8 mouse cellular contexts compared by ENCODE assay signal in the genomic region with DNA sequence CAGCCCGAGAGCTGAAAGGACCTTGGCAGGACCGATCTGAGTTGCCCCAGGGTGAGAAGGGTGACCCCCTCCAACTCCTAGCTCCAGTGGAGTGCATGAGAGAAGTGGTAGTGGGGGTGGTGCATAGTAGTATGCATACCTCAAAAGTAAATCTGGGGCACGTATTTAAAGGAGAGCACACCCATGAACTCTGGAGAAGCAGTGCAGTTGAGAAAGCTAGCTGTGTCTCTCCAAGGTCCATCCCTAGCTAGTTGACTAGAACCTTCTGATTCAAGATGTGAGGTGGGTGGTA. TPM values are rescaled to one million over a fixed set of nuclear protein-coding genes. Genes with fewer than 3 reads are reported as not detected.
DNase-seq lines count a peak whose midpoint lies in the region; ATAC-seq and TF ChIP-seq lines count a peak whose summit lies in the region.

No protein-coding gene starts in this region.

- H3K9ac ChIP-seq in heart, embryonic 14.5 days (ENCODE audit: low read length) = peak overlapping the region; percentile 82
- no peak overlapping the region for H3K9ac ChIP-seq in ES-Bruce4 (ENCODE audit: low read depth, poor library complexity, severe bottlenecking)
- H3K9ac ChIP-seq in forebrain, postnatal 0 days = peak overlapping the region; percentile 62

- no peaks in the 10 kb centered on the region for H3K36me3 ChIP-seq in heart, embryonic 14.5 days (ENCODE audit: control insufficient read depth, insufficient read depth, low read length)
- H3K36me3 ChIP-seq in ES-Bruce4 (ENCODE audit: control insufficient read depth, insufficient read depth, low read length, poor library complexity, severe bottlenecking) = no peaks in the 10 kb centered on the region
- no peaks in the 10 kb centered on the region for H3K36me3 ChIP-seq in forebrain, postnatal 0 days (ENCODE audit: insufficient read depth)
- H3K36me3 ChIP-seq in macrophage (ENCODE audit: inconsistent target) = no peaks in the 10 kb centered on the region

- TF ChIP-seq POLR2A in ES-Bruce4 (IDR thresholded peaks at IDR 0.05; ENCODE audit: insufficient read depth, low read length) = no peak

- 3% methylated on average over 3 of the region's 3 CpGs for WGBS in heart, embryonic 14.5 days
- 2% methylated on average over 3 of the region's 3 CpGs for WGBS in forebrain, postnatal 0 days
- WGBS in macrophage (ENCODE audit: missing documents) = 2% methylated on average over 3 of the region's 3 CpGs

- peak overlapping the region; percentile 97 for H3K4me2 ChIP-seq in heart, embryonic 14.5 days (ENCODE audit: low read length)
- peak overlapping the region; percentile 94 for H3K4me2 ChIP-seq in forebrain, postnatal 0 days (ENCODE audit: low read depth)

- TF ChIP-seq EP300 in ES-Bruce4 (IDR thresholded peaks at IDR 0.05; ENCODE audit: insufficient read depth, low read depth, low read length) = no peak

- peak overlapping the region; percentile 58 to 68 for H3K4me3 ChIP-seq in heart, embryonic 14.5 days (ENCODE audit: control insufficient read depth in 1 of 2, insufficient read depth in 1 of 2, low read depth in 1 of 2, low read length in 2 of 2)
- peak overlapping the region; percentile 60 for H3K4me3 ChIP-seq in ES-Bruce4 (ENCODE audit: low read depth, low read length)
- H3K4me3 ChIP-seq in forebrain, postnatal 0 days (ENCODE audit: low read depth, low read length) = peak overlapping the region; percentile 56
- peak overlapping the region; percentile 97 for H3K4me3 ChIP-seq in macrophage (ENCODE audit: inconsistent target)

- peak overlapping the region; percentile 37 to 73 for H3K27ac ChIP-seq in heart, embryonic 14.5 days (replicated peaks in 1 of 2; ENCODE audit: control insufficient read depth in 1 of 2, insufficient read depth in 1 of 2, low read depth in 2 of 2, low read length in 2 of 2)
- H3K27ac ChIP-seq in ES-Bruce4 (ENCODE audit: insufficient read depth, low read length) = no peak overlapping the region
- H3K27ac ChIP-seq in forebrain, postnatal 0 days (ENCODE audit: low read depth, low read length) = no peak overlapping the region
- H3K27ac ChIP-seq in macrophage = peak overlapping the region; percentile 89

- intact Hi-C loops in left cerebral cortex, postnatal 14 days (cut with DNase I) = no loop called here

- peaks cover 50% of the 10 kb centered on the region for H3K79me2 ChIP-seq in macrophage (ENCODE audit: inconsistent target)

- H3K27me3 ChIP-seq in heart, embryonic 14.5 days (ENCODE audit: control insufficient read depth, insufficient read depth, low read length) = no peaks in the 10 kb centered on the region
- H3K27me3 ChIP-seq in ES-Bruce4 (ENCODE audit: control insufficient read depth, insufficient read depth, low read length, poor library complexity, severe bottlenecking) = no peaks in the 10 kb centered on the region
- no peaks in the 10 kb centered on the region for H3K27me3 ChIP-seq in forebrain, postnatal 0 days (ENCODE audit: insufficient read depth, low read length)

- H3K4me1 ChIP-seq in heart, embryonic 14.5 days (ENCODE audit: control insufficient read depth in 2 of 2, insufficient read depth in 2 of 2, low read length in 2 of 2) = peaks cover 25 to 52% of the 10 kb centered on the region in 2 experiments
- peaks cover 7% of the 10 kb centered on the region for H3K4me1 ChIP-seq in ES-Bruce4 (ENCODE audit: control insufficient read depth, insufficient read depth, low read length)
- H3K4me1 ChIP-seq in forebrain, postnatal 0 days (ENCODE audit: insufficient read depth) = peaks cover 5% of the 10 kb centered on the region; the same call in 1 of the 2 replicates

- H3K9me3 ChIP-seq in heart, embryonic 14.5 days (ENCODE audit: control insufficient read depth, low read length) = no peaks in the 10 kb centered on the region
- H3K9me3 ChIP-seq in ES-Bruce4 (replicated peaks; ENCODE audit: control insufficient read depth, insufficient read depth, low read length, poor library complexity, severe bottlenecking) = no peaks in the 10 kb centered on the region
- no peaks in the 10 kb centered on the region for H3K9me3 ChIP-seq in forebrain, postnatal 0 days (ENCODE audit: low read length)

- no peak for ATAC-seq in heart, embryonic 14.5 days (ENCODE audit: insufficient number of reproducible peaks, insufficient read depth, low FRiP score, low read depth)
- peak; percentile 40; the same call in 1 of the 2 replicates for ATAC-seq in forebrain, postnatal 0 days

- TF ChIP-seq CTCF in ES-Bruce4 (IDR thresholded peaks at IDR 0.05; ENCODE audit: low read depth, low read length) = no peak
- no peak for TF ChIP-seq CTCF in forebrain, postnatal 0 days (IDR thresholded peaks at IDR 0.05; ENCODE audit: low read depth)

- no peak for DNase-seq in heart, adult 11 months
- DNase-seq in forebrain, postnatal 0 days = no peak
- DNase-seq in left cerebral cortex, adult 8-10 months (ENCODE audit: low spot score in 2 of 2) = no peak
- no peak for DNase-seq in left cerebral cortex, postnatal 14 days (ENCODE audit: low spot score in 2 of 2)
- no peak for DNase-seq in frontal cortex, postnatal 25 days (ENCODE audit: low spot score in 2 of 2)

RNA-seq across cellular contexts. Expression of gene Rab3il1, which starts 17.0 kb away (rescaled TPM):
- 27.6 and 27.7 TPM in 2 replicates for polyA plus RNA-seq in heart, embryonic 14.5 days (2014; fragmentation: Nextera tagmentation; extraction: Ambion mirVana)
- 3.2 and 4.1 TPM in 2 replicates for polyA plus RNA-seq in ES-Bruce4 (2011; ENCODE audit: insufficient read depth, insufficient read length, low read depth, missing spikeins)
- 14.4 and 19.9 TPM in 2 replicates for total RNA-seq in forebrain, postnatal 0 days (2014; rRNA removed)
- 20.0 and 20.6 TPM in 2 replicates for polyA plus RNA-seq in forebrain, postnatal 0 days (2015; fragmentation: Nextera tagmentation; extraction: Ambion mirVana)
- 100 to 1,000 TPM in 11 of 26 experiments, 10 to 100 TPM in 14, 1 to 10 TPM in 1; 8.2 to 225 (median 73.2) TPM for total RNA-seq in macrophage (2018; cell fraction: chromatin; rRNA removed)
- 100 to 1,000 TPM in 17 of 26 experiments, 10 to 100 TPM in 9; 35.4 to 153 (median 124) TPM for total RNA-seq in macrophage (2018; cell fraction: cytosol; rRNA removed)
- 100 to 1,000 TPM in 10 of 26 experiments, 10 to 100 TPM in 16; 23.9 to 194 (median 77.8) TPM for total RNA-seq in macrophage (2018; cell fraction: nucleus; rRNA removed)
- 97.7 to 161 TPM (median 125 TPM) in 3 replicates for polyA plus RNA-seq in macrophage (2018)
- 10 to 100 TPM in 2 of 4 experiments, 1 to 10 TPM in 2; 9.2 to 12.7 (median 11.1) TPM for total RNA-seq in left cerebral cortex, adult 8-10 months (2022)
- 10 to 100 TPM in 1 of 2 experiments, 1 to 10 TPM in 1; 8.9 to 10.4 TPM for total RNA-seq in left cerebral cortex, postnatal 14 days (2021)

RNA-seq across cellular contexts. Expression of gene Best1, which starts 17.0 kb away (rescaled TPM):
- 0.24 and 0.40 TPM in 2 replicates for polyA plus RNA-seq in heart, embryonic 14.5 days (2014; fragmentation: Nextera tagmentation; extraction: Ambion mirVana)
- polyA plus RNA-seq in ES-Bruce4 (2011; ENCODE audit: insufficient read depth, insufficient read length, low read depth, missing spikeins) = 1.4 and 3.1 TPM in 2 replicates
- total RNA-seq in forebrain, postnatal 0 days (2014; rRNA removed) = 0.92 and 1.6 TPM in 2 replicates
- polyA plus RNA-seq in forebrain, postnatal 0 days (2015; fragmentation: Nextera tagmentation; extraction: Ambion mirVana) = 1.6 and 3.6 TPM in 2 replicates
- 1 to 10 TPM in 8 of 26 experiments, under 1 TPM in 17, not detected in 1; 0.25 to 4.7 (median 0.74) TPM for total RNA-seq in macrophage (2018; cell fraction: chromatin; rRNA removed)
- total RNA-seq in macrophage (2018; cell fraction: cytosol; rRNA removed) = 1 to 10 TPM in 9 of 26 experiments, under 1 TPM in 17; 0.35 to 1.7 (median 0.84) TPM
- total RNA-seq in macrophage (2018; cell fraction: nucleus; rRNA removed) = 1 to 10 TPM in 13 of 26 experiments, under 1 TPM in 12, not detected in 1; 0.34 to 3.0 (median 1.1) TPM
- polyA plus RNA-seq in macrophage (2018) = 0.11 to 1.8 TPM (median 0.22 TPM) in 3 replicates
- 1 to 10 TPM; 1.1 to 2.3 (median 1.2) TPM for total RNA-seq in left cerebral cortex, adult 8-10 months (2022)
- 1 to 10 TPM; 1.1 to 2.1 TPM for total RNA-seq in left cerebral cortex, postnatal 14 days (2021)

RNA-seq across cellular contexts. Expression of gene Fads3, which starts 22.9 kb away (rescaled TPM):
- 25.3 and 32.5 TPM in 2 replicates for polyA plus RNA-seq in heart, embryonic 14.5 days (2014; fragmentation: Nextera tagmentation; extraction: Ambion mirVana)
- polyA plus RNA-seq in ES-Bruce4 (2011; ENCODE audit: insufficient read depth, insufficient read length, low read depth, missing spikeins) = 0.81 and 3.1 TPM in 2 replicates
- 45.5 and 45.6 TPM in 2 replicates for total RNA-seq in forebrain, postnatal 0 days (2014; rRNA removed)
- 25.0 and 29.4 TPM in 2 replicates for polyA plus RNA-seq in forebrain, postnatal 0 days (2015; fragmentation: Nextera tagmentation; extraction: Ambion mirVana)
- 10 to 100 TPM in 16 of 26 experiments, 1 to 10 TPM in 9, under 1 TPM in 1; 0.68 to 64.4 (median 14.8) TPM for total RNA-seq in macrophage (2018; cell fraction: chromatin; rRNA removed)
- 1 to 10 TPM; 1.2 to 4.0 (median 2.3) TPM for total RNA-seq in macrophage (2018; cell fraction: cytosol; rRNA removed)
- 10 to 100 TPM in 10 of 26 experiments, 1 to 10 TPM in 15, under 1 TPM in 1; 0.92 to 26.0 (median 8.6) TPM for total RNA-seq in macrophage (2018; cell fraction: nucleus; rRNA removed)
- 2.4 to 3.4 TPM (median 2.4 TPM) in 3 replicates for polyA plus RNA-seq in macrophage (2018)
- total RNA-seq in left cerebral cortex, adult 8-10 months (2022) = 10 to 100 TPM; 25.9 to 28.5 (median 27.1) TPM
- 10 to 100 TPM; 35.0 to 36.6 TPM for total RNA-seq in left cerebral cortex, postnatal 14 days (2021)

RNA-seq across cellular contexts. Expression of gene Fth1, which starts 38.1 kb away (rescaled TPM):
- 1,816 and 1,859 TPM in 2 replicates for polyA plus RNA-seq in heart, embryonic 14.5 days (2014; fragmentation: Nextera tagmentation; extraction: Ambion mirVana)
- polyA plus RNA-seq in ES-Bruce4 (2011; ENCODE audit: insufficient read depth, insufficient read length, low read depth, missing spikeins) (606 and 634 TPM in 2 replicates), macrophage (2018) (25,011 to 42,260 TPM (median 38,400 TPM) in 3 replicates)
- 228 and 300 TPM in 2 replicates for total RNA-seq in forebrain, postnatal 0 days (2014; rRNA removed)
- 2,942 and 2,984 TPM in 2 replicates for polyA plus RNA-seq in forebrain, postnatal 0 days (2015; fragmentation: Nextera tagmentation; extraction: Ambion mirVana)
- 1,000 to 10,000 TPM in 25 of 26 experiments, 100 to 1,000 TPM in 1; 839 to 4,643 (median 2,612) TPM for total RNA-seq in macrophage (2018; cell fraction: chromatin; rRNA removed)
- over 10,000 TPM; 27,371 to 77,320 (median 43,339) TPM for total RNA-seq in macrophage (2018; cell fraction: cytosol; rRNA removed)
- over 10,000 TPM in 4 of 26 experiments, 1,000 to 10,000 TPM in 22; 2,155 to 11,196 (median 6,502) TPM for total RNA-seq in macrophage (2018; cell fraction: nucleus; rRNA removed)
- total RNA-seq in left cerebral cortex, adult 8-10 months (2022) = 1,000 to 10,000 TPM; 2,793 to 3,196 (median 2,896) TPM
- total RNA-seq in left cerebral cortex, postnatal 14 days (2021) = 1,000 to 10,000 TPM; 1,766 to 1,778 TPM

Comparison
In these comparisons a context has a peak if more than half of its experiments do, and no peak if none do; other contexts are left out.
1. H3K27ac ChIP-seq: peak in heart, embryonic 14.5 days (2 of 2) and macrophage (single experiment); none in ES-Bruce4 (single experiment) and forebrain, postnatal 0 days (single experiment).
2. Peak in every context shown above with its lines, with median percentiles within 50 percentile points of each other: H3K4me3 ChIP-seq.